Mouse (Mus musculus) G1E (cell line): ENCODE data around the gene Zfp740. TPM values are rescaled to one million over a fixed set of nuclear protein-coding genes. Genes with fewer than 3 reads are reported as not detected.

Experiments
- ATAC-seq: 2 replicates; pipeline ENCODE4 v1.8.0; 2016; ENCODE audit warnings: mild to moderate bottlenecking; ENCODE audit not compliant: insufficient number of reproducible peaks, poor library complexity, low FRiP score, severe bottlenecking; ENCODE audit errors: extremely low read depth
- DNase-seq: peaks from one replicate; pipeline ENCODE4 v3.0.0; 2012; ENCODE audit warnings: low spot score
- H3K27me3 ChIP-seq: 2 replicates; pipeline ENCODE4 v1.6.1; 2012; ENCODE audit warnings: mild to moderate bottlenecking, low read length, inconsistent platforms; ENCODE audit not compliant: insufficient read depth
- H3K36me3 ChIP-seq: replicated peaks from 2 replicates; pipeline ENCODE3; 2012; ENCODE audit warnings: mild to moderate bottlenecking, inconsistent platforms
- H3K4me1 ChIP-seq: 2 replicates; pipeline ENCODE4 v1.6.1; 2012; ENCODE audit warnings: low read depth, low read length, inconsistent platforms, mixed read lengths; ENCODE audit not compliant: insufficient read depth
- H3K4me3 ChIP-seq: 2 replicates; pipeline ENCODE4 v1.5.1; 2012; ENCODE audit warnings: low read depth, mild to moderate bottlenecking, inconsistent platforms, low read length, moderate library complexity, mixed read lengths
- H3K9me3 ChIP-seq: replicated peaks from 2 replicates; pipeline ENCODE4 v1.6.1; 2012; ENCODE audit warnings: inconsistent platforms
- CTCF ChIP-seq: IDR thresholded peaks from 2 replicates; pipeline ENCODE4 v1.5.1; 2012; ENCODE audit warnings: low read depth, low read length, inconsistent platforms, mixed read lengths
- GATA1 ChIP-seq: IDR thresholded peaks from 2 replicates; pipeline ENCODE4 v1.6.1; 2012; ENCODE audit warnings: borderline replicate concordance, low read length, inconsistent platforms, mixed read lengths
- GATA2 ChIP-seq: IDR thresholded peaks from 2 replicates; pipeline ENCODE4 v1.6.1; 2012; ENCODE audit warnings: low read depth, low read length, inconsistent platforms, borderline replicate concordance
- POLR2AphosphoS5 ChIP-seq: IDR thresholded peaks from 2 replicates; pipeline ENCODE4 v1.6.1; 2012; ENCODE audit warnings: low read depth, low read length, inconsistent platforms; ENCODE audit not compliant: insufficient replicate concordance
- TAL1 ChIP-seq: conservative IDR thresholded peaks from 2 replicates; pipeline ENCODE4 v1.6.1; 2012; ENCODE audit warnings: low read depth, low read length, inconsistent platforms, mixed read lengths
- polyA plus RNA-seq: library from polyadenylated mRNA; stranded (reverse); fragments of >175 nt; gene quantifications from 2 replicates; pipeline ENCODE4 v1.2.3, GENCODE M21; 2012
- total RNA-seq, 2 experiments: library from RNA; stranded (forward) in 1 of 2; stranded (reverse) in 1 of 2; fragments of 200-1000 nt in 1 of 2; fragments of >200 nt in 1 of 2; fragmentation: Nextera tagmentation in 1 of 2; gene quantifications; 2 replicates each; pipeline ENCODE4 v1.2.3; 2014 to 2017

Zfp740 gene
- total and polyA plus RNA-seq, 3 experiments = 12.9 to 64.5 (median 35.3) TPM

GRCm38 (mm10) chr15:102198841-102199240 lies 4.2 kb upstream of the Zfp740 start:
- no peak for ATAC-seq
- H3K36me3 ChIP-seq = peaks cover 15% of the 10 kb centered on the region

GRCm38 (mm10) chr15:102203835-102204381 lies 859 bp downstream of the Zfp740 start:
- peaks cover 54% of the 10 kb centered on the region for H3K4me1 ChIP-seq

More at GRCm38 (mm10) chr15:102198841-102199240, 4.2 kb upstream of the Zfp740 start:
- peaks cover 33% of the 10 kb centered on the region for H3K4me1 ChIP-seq
- no peak overlapping the region for H3K4me3 ChIP-seq
- H3K27me3 ChIP-seq = no peaks in the 10 kb centered on the region
- no peak for DNase-seq
- no peak for TF ChIP-seq GATA2
- TF ChIP-seq GATA1 = no peak
- TF ChIP-seq TAL1 = no peak
- TF ChIP-seq POLR2AphosphoS5 = no peak
- TF ChIP-seq CTCF = no peak
- H3K9me3 ChIP-seq = no peaks in the 10 kb centered on the region

DNA sequence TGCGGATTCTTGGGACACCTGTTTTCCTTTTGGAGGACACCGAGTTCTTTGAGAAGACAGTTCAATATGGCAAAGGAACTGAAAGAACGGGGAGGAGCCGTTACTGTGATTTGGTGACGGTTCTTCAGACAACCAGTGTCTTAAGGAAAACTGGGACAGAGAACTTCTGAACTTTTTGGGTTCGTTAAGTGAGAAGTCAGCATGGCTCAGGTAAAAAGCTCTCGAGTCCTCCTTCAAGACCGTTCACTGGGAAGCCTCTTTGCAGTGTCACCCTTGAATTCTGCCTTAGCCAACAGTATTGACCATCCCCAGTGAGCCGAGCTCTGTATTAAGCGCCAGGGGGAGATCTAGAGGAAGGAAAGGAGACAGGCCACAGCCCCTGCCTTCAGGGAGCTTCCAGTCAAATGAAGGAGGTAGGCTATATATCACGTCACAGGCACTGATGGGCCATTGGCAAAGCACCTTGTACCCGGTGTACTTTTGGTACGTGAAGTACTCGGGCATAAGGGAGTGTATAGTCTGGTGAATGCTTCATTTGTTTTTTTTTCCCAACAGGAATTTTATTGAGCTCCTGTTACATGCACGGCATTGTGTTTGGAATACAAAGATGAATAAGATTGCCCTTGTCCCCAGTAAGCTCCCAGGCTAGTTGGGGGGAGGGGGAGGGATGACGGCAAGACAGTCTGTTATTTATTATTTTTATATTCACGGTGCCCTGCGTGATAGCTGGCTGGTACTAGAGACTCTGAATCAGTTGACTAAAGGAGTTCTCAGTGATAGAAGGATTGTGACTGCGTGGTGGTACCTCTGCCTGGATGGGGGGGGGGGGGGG lies 1.8 kb downstream of the Zfp740 start, which contains the start of gene Csad:
Gene Csad, minus strand, starts transcription at position 51 of the 832 bp plus-strand sequence.
- TF ChIP-seq GATA2 = no peak
- no peak for TF ChIP-seq TAL1
- TF ChIP-seq POLR2AphosphoS5 = no peak
- TF ChIP-seq GATA1 = no peak
- no peak for TF ChIP-seq CTCF
- Histone ChIP-seq H3K4me1 (peaks cover 55% of the 10 kb centered on the region), H3K36me3 (peaks cover 60% of the 10 kb centered on the region), H3K27me3 (no peaks in the 10 kb centered on the region), H3K9me3 (no peaks in the 10 kb centered on the region), H3K4me3 (peak within 1 kb of the TSS; percentile 86)
- no peak for DNase-seq
- ATAC-seq = no peak

More at GRCm38 (mm10) chr15:102203835-102204381, 859 bp downstream of the Zfp740 start:
- peaks cover 56% of the 10 kb centered on the region for H3K36me3 ChIP-seq
- no peaks in the 10 kb centered on the region for H3K9me3 ChIP-seq
- peak; percentile 71 for DNase-seq
- no peak for ATAC-seq
- no peaks in the 10 kb centered on the region for H3K27me3 ChIP-seq
- no peak for TF ChIP-seq GATA2
- no peak for TF ChIP-seq TAL1
- no peak for TF ChIP-seq POLR2AphosphoS5
- TF ChIP-seq CTCF = no peak
- TF ChIP-seq GATA1 = no peak
- peak overlapping the region; percentile 86 for H3K4me3 ChIP-seq

DNA sequence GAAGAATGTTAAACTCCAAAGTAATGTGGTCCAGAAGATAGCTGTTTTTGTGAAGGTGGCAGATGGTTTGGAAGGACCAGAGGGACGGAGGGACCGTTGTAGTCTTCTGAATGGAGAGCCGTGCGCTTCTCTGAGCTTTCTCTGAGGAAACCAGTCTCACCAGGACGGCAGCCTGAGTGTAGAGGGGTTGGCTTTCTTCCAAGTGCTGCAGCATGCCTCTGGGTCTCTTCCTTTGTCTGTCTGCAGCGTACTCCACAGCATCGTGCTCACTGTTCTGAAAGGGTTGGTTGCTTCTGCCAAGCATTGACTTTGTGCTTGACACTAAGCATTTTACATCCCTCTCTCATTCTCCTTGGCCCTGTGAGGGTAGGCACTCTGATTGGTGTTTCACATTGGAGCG lies 2.7 kb downstream of the Zfp740 start:
- DNase-seq = no peak
- peaks cover 63% of the 10 kb centered on the region for H3K36me3 ChIP-seq
- no peaks in the 10 kb centered on the region for H3K27me3 ChIP-seq
- no peak for ATAC-seq
- TF ChIP-seq TAL1 = no peak
- peaks cover 61% of the 10 kb centered on the region for H3K4me1 ChIP-seq
- H3K9me3 ChIP-seq = no peaks in the 10 kb centered on the region
- H3K4me3 ChIP-seq = no peak overlapping the region

- no peak overlapping the region; the same call in 1 of the 2 replicates for H3K4me3 ChIP-seq
- TF ChIP-seq GATA2 = no peak
- TF ChIP-seq CTCF = no peak
- no peak for TF ChIP-seq GATA1
- no peak for TF ChIP-seq POLR2AphosphoS5
- no peak for TF ChIP-seq TAL1
These were observed 4.3 kb downstream of the Zfp740 start for GRCm38 (mm10) chr15:102207351-102207750.

DNA sequence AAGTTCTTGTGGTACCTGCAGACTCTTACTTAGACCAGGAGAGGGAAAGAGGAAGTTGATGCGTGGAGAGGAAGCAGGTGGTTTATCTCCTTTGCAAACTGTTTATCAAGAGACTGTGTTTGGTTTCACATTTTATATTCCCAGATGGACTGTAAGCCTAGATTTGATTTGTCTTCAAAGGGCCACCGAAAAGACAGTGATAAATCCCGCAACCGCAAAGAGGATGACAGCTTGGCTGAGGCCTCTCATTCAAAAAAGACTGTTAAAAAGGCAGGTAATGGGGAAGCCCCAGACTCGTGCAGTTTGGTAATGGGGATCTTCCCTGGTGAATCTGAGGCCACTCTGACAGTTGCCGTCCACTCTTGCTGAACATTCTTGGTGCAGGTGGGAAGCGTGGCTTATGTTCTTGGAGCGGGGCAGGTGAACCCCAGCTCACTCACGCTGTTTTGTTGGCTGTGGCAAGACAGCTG lies 5.1 kb downstream of the Zfp740 start:
- Histone ChIP-seq H3K36me3 (peaks cover 79% of the 10 kb centered on the region), H3K9me3 (no peaks in the 10 kb centered on the region), H3K4me3 (peak overlapping the region; percentile 58; the same call in 1 of the 2 replicates), H3K4me1 (peaks cover 55% of the 10 kb centered on the region), H3K27me3 (no peaks in the 10 kb centered on the region)
- no peak for TF ChIP-seq GATA1
- TF ChIP-seq GATA2 = no peak
- TF ChIP-seq TAL1 = peak; percentile 69
- ATAC-seq (peak; percentile 59), DNase-seq (peak; percentile 55)

More at GRCm38 (mm10) chr15:102207351-102207750, 4.3 kb downstream of the Zfp740 start:
- ATAC-seq (no peak), DNase-seq (no peak)
- H3K4me1 ChIP-seq = peaks cover 58% of the 10 kb centered on the region
- H3K9me3 ChIP-seq = no peaks in the 10 kb centered on the region
- peaks cover 71% of the 10 kb centered on the region for H3K36me3 ChIP-seq
- H3K27me3 ChIP-seq = no peaks in the 10 kb centered on the region
